Mouse (Mus musculus) urinary bladder, postnatal 36 days (tissue): ENCODE data around the gene H3f3a.

Experiments used
- DNase-seq, 2 experiments: peaks; one replicate each; pipeline ENCODE4 v3.0.0; 2022; ENCODE audit warnings: low spot score in 2 of 2, mixed read lengths in 1 of 2

H3f3a gene

DNA sequence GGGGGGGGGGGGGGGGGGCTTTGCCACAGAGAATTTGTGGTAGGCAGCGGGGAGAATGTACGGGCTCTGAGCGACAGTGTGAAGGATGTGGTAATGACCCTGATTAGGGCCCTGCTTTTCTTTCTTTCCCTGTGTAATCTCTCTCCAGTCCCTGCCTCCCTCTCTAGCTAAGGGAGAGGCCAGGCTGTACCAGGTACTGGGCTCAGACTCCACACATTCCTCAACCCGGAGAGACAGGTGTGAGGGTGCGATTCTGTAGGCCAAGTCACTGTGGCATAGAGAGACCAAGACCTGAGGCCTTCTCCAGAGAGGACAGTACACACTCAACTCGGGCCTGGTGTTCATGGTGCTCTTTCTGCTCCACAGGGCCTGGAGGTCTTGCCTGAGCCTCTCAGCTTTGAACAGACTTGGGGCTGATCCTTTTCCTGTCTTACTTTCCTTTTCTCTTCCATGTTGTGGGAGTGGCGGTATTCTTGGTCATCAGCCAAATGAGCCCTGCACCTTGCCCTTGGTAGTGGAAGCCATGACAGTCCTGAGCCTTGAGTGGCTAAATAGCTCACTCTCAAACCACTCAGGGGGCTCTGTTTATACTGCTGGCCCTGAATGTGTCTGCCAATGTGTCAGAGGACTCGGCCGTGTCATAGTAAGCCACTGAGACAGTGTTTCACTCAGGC lies 30.7 kb downstream of the H3f3a start:
- no peak for DNase-seq

DNA sequence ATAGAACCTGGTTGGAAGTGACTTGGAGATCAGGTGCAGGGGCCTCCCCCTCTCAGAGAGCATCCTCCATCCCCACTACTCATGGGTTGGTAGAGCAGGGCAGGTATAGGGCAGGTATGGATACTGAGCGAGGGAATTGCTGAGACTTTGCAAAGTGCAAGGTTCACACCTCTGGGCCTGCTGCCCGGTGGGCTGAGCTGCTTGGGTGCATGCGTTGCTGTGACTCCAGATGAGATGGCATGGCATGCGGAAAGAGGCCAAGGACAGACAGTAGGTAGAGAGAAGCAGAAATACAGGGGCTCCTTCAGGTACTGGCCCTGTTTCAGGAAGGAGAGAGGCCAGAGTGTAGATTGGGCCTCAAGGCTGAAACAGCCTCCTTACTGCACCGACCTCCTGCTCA lies 32.5 kb downstream of the H3f3a start:
- no peak for DNase-seq

DNA sequence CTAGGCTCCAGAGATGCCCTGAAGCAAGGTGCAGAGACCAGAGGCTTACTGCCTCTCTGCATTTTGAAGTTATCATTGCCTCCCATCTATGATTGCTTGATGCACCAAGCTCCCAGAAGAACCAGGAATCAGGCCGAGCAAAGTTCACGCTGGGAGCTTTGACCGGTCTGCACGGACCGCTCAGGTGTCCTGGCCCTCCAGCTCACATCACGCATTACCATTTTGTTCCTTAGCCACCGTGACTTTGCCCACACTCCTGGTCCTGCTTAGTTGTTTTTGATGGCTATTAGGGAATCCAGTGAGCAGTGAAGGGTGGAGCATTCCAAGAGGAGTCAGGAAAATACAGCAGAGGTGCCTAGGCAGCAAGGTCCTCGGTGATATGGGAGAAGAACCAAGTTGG lies 33.5 kb downstream of the H3f3a start:
- no peak for DNase-seq

DNA sequence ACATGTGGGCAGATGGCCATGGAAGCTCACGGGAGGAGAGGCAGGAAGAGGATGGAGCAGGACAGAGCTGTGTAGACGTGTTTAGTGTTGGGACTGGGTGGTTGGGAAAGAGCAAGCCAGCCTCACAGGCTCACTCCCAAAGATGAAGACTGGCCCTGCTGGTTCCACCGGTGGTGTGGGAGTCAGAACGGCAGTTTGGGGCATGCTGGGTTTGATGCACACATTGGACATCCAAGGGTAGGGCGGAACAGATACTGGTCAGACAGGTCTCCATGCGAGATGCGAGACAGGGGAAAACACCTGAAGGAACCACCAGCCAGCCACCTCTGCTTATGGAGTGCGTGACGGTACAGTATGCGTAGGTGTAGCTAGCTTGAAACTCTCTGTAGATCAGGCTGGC lies 34.8 kb downstream of the H3f3a start:
- peak; percentile 70 to 72 for DNase-seq

DNA sequence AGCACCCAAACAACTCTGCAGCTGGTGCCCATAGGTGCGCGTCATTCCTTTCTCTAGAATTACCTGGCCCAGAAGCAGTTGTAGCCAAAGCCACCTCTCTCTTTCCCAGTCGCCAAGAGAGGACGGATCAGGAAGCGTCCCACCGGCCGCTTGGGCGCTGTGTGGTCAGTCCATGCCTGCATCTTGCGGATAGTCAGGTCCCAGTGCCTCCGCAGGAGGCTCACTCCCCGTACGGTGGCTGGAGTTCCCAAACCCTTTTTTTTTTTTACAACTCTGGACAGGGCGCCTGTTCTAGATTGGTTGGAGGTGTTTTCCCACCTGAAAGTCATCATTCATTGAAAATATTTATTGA lies 35.4 kb downstream of the H3f3a start:
- no peak for DNase-seq

DNA sequence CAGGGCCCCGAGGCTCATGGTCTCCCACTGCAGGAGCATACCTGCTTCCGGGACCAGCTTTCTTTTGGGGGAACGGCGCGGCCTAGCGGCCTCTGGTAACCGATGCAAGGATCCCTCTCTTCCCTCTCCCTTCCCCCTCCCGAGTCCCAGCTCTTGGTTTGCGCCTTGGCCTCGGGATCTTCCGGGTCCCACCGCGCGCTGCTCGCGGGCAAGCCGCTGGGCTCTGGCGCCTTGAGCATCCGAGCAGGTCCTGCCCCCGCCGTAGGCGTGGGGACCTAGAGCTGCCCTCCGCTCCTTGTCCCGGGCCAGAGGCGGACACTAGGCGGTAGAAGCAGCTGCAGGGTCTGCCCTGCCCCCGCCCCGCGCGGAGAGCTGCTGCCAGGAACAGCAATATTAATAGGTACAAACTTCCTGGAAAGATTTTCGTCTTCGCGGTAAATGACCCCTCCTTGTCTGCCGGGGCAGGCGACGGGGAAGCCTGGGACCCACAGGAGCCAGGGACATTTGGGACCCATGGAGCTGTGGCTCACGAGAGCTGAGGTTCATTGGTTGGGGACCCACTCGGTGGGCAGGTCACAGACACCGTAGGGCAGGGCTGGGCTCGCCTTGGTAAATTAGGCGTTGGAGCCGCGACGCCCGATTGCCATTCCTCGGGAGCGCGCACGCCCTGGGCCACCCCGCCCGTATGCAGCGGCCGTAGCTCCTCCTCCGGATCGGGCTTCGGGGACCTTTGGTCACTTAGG lies 35.9 kb downstream of the H3f3a start:
- DNase-seq: peak; percentile 84 to 87

DNA sequence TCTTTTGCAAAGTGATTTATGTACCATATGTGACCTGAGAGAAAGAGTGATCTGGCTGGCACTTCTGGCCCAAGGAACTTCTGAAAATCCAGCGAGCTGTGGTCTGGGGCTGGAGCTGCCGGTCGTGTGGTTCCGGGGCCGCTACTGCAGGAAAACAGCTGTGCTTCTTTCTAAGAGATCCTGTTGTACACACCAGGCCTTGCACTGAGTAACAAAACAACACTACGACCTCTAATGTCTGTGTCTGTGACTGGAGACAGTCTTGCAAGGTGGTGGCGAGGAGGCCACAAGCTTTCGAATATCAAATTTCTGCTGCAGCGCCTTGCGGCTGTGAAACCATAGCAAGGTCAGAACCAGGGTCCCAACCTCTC lies 36.5 kb downstream of the H3f3a start:
- no peak for DNase-seq

DNA sequence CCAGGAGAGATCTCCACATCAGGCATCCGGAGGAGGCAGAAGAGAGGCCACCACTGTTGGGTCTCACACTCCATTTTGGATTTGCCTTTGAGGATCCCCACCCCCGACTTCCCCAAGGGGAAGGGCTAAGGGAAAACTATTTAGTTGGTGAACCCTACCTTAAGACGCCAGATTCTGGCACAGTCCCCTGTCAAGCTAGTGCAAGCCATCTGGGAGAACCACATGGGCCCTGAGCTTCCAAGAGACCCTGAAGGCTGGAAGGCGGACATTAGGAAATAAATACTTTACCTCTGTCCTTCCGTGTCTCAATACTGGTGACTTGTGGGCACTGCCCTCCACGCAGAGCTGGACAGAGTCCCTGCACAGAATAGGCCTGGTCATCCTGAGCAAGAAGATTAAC lies 37.2 kb downstream of the H3f3a start:
- no peak for DNase-seq

DNA sequence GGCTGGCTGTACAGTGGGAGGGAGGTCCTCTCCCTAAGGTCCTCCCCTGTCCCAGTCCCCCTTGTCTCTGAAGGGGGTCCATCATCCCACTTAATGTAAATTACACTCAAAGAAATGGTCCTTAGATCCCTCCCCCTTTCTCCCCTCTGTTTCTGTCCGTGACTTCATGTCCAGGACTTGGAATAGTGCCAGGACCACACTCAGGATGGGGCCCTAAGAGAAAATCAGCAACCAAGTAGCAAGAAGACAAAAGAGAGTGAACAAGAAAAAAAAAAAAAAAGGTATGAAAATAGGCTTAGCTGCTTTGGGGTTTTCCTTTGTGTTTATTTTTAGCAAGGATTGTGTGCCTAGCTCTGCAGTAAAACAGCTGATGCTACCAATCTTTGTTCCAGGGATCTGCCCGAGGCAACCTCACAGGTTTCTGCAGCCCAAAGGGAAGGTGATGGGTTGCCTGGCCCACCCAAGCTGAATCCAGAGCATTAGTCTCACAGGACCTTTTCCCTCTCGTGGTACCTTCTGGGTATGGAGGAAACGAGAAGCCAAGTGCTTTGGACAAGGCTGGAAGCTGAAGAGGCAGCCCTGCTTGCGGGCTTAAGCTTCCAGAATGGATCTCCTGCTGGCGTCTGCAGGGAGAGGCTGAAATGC lies 37.8 kb downstream of the H3f3a start:
- DNase-seq: no peak

DNA sequence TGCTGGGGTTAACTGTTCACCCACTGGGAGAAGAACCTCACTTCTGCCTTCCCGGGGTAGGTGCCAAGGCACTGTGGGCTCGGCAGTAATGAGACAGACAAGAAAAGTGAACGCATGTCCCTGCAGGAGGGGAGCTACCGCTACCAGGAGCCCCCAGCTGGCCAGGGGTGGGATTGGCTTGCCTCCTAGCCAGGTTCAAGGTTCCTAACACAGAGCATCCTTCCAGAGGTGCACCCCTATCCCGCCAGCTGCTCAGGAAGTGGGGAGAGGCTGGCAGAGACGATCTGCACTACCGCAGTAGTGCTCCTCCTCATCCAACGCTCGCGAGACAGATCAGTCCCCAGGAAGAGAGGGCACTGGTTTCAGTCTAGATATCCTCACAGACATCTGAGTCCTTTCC lies 38.4 kb downstream of the H3f3a start:
- DNase-seq: no peak

DNA sequence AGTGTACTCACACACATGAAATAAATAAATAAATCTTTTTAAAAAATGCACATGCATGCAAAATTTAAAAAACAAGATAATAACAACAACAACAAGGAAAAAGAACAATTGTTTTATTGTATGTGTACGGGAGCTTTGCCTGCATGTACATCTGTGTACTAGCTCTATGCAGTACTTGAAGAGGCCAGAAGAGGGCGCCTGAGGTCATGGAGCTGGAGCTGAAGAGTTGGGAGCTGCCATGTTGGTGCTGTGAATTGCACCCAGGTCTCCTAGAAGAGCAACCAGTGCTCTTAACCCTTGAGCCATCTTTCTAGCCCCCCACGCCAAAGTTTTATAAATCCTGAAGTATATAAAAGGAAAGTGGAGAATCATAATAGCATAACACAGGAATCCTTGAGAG lies 39.1 kb downstream of the H3f3a start:
- no peak for DNase-seq

DNA sequence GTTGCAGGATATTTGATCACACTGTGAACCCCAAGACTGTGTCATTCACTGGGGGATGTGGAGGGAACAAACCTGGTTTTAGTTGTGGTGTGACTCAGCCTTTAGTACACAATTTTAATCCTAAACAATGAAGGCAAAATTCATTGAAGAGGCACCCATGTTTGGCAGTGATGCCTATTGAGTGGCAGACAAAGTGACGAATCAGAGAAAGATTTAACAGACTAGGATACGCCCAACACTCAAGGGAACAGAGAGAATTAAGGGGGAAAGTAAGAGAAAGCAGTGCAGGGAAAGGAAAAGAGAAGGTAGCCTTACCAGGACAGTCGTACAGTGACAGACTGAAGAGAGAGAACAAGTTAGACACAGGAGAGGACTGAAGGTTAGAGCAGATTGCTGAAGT lies 41.5 kb downstream of the H3f3a start:
- DNase-seq: no peak

DNA sequence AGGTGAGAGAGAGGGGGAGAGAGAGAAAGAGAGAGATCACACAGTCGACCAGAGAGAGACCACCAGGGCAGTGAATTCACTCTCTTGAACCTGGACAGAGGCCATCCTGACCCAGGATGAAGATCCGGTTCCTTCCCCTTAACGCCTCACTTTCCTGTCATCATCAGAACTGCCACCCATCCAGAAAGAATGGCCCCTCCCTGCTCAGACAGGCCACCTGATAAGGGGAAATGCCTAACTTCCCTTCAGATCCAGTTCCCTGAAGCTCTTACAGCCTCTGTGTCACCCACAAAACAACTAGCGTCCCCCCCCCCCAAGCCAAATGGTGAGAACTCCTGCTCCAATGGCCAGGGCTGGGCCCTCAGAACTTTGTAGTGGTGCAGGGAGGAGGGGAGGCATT lies 42.0 kb downstream of the H3f3a start:
- no peak for DNase-seq

DNA sequence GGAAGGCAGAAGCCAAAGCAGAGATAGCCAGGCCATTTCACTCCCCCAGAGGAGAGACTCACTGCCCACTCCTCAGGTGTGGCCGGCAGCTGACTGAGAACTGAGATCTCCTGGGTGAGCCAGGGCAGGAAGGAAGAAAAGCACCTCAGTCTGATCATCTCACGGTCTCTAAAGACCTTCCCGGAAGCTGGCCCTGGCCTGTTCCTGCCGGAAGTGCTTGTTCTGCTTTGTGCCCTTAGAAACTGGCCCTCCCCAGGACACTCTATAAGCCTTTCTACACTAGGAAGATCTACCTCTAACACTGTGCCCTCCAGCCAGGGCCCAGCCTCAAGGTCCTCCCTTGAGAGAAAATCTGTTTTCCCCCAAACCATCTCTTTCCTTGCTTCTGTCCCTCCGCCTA lies 42.4 kb downstream of the H3f3a start:
- no peak for DNase-seq

DNA sequence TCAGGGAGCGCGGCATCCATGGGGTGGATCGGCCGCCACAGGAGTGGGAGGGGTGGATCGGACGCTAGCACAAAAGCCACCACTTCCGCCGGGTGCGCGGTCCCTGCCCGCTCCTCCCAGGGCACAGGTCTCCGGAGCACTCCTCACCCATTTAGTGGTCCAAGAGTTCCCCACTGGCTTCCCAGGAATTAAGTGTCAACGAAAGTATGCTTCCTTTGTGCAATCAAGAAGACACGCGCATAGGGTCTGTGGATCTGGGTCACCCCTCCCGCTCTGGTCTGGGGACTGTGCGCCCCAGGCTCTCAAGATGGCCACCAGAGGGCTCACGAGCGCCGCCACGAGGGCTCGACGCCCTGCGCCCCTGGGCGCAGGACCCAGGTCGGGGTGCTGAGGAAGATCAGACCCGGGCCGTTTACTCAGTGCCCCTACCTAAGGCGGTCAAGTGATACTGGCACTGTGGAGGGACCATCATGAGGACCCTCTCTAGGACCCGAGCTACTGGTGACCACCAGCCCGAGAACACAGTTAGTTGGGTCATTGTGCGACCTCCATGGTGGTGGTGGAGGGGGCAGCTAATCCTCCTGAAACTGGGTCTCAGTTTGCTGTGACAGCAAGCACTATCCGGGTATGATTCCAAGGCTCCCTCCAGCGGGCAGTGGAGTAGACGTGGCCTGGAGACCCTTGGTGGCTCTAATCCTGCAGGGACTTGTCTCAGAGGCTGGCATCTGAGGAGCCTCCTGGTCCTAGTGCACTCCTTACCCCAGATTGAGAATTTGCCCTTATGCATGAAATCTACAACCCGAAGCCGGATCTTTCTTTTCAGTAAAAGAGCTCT lies 45.2 kb downstream of the H3f3a start:
- DNase-seq: peak; percentile 67 to 73

DNA sequence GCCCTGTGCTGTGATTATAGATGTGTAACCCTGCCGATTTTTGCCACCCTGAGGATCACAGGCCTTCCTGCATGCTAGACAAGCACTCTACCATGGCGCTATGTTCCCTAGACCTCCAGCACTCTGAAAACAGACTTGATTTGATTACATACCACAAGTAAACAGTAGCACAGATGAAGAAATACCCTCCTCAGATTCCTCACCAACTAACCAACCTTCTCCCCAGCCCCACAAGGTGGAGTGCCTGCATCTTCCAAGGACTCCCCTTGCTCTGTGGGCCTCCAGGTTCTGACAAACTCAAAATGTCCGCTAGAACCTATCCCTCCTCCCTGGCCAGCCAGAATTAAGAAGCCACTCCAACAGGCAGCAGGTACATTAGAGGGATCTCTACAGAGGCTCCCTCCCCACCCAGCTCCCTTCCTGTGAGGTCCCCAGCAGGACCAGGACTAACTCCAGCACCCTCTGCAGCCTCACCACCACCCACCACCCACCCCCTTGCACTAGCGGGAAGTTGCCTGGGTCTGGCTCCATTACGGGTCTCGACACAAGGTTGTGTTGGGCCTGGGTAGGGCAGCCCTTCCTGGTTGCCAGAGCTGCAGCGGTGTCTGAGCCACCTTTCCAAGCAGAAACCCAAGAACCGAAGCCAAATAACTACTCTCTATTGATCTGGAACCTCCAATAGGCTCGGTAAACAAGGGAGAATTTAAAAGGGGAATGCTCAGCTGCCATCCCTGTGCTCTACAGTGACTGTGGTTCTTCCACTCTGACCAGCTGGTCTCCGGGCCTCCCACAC lies 46.0 kb downstream of the H3f3a start:
- no peak for DNase-seq

DNA sequence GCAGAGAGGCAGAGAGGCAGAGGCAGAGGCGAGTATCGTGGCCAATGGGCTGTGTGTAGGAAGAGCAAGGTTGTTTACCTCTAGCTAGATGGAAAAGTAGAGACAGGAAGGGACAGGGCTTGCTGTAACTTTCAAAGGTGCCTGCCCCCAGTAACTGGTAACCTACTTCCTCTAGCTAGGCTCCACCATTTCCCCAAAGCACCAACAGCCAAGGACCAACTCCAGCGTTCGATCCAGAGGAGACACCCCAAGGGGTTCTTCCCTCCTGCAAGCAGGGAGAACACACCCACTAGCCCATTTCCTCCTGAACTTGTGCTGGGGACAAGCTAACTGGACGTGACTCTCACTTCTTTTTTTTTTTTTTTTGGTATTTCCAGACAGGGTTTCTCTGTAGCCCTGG lies 47.2 kb downstream of the H3f3a start:
- no peak for DNase-seq

DNA sequence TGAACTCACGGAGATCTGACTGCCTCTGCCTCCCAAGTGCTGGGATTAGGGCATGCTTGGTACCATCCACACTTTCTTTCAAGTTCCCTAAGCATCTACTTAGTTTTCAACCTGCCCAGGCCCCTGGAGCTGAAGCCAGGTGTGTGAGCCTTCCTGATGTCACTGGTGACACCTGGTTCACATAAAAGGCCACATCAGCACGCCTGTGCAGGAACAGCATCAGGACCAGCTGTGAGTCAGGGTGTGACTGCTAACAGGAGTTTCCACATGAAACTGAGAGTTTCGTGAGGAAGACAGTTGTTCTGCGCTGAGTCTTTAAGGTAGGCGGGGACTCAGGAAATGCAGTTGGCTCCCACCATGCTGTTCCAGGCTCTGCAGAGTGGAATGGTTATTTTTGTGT lies 48.4 kb downstream of the H3f3a start:
- DNase-seq: no peak

DNA sequence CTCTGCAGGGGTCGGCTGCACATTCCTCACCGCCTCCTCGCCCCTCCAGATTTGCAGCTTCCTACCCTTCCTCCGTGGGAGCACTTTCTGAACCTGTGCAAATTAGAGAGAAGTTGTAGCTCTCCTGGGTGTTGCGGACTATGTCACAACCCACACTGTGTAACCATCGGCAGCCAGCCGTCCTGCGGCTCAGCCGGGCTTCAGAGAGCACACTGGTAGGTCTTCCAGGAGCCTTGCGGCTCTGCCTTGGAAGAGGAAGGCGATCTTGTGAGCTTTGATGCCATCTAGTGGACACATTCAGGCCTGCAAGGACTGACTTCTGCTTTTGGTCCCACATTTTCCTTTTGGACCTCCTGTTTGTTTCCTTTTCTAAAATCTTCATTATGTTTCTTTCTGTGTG lies 49.9 kb downstream of the H3f3a start:
- peak; percentile 75 to 84 for DNase-seq

DNA sequence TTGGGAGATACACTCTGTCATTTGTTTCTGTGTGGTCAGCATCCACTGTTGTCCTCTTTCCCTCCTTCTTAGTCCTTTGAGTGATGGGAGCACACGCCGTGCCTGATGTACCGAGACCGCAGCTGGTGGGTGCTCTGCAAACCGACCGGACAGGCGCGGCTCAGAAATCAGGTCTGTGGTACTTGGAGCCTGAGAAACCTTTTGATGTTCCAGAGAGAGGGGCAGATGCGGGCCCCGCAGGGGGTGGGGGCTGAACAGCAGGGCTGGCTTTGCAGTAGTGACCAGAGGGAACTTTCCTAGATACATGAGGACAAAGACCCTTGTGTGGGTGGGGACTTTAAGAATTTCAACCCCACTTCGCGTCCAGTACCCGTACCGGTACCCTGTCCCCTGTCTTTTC lies 50.4 kb downstream of the H3f3a start:
- no peak for DNase-seq

DNA sequence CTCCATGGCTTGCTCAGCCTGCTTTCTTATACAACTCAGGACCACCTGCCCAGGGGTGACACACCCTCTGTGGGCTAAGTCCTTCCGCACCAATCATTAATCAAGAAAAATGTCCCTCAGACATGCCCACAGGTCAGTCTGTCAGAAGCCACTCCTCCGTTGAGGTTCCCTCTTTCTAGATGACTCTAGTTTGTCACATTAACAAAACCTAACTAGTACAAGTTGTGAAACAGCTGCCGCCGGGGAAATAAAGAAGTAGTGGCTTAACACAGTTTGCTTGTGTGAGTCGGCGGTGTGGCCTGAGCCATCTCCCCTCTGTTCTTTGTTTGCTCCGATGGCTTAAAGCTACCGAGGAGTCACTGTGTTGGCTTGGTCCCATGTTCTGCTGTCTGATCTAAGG lies 51.1 kb downstream of the H3f3a start:
- DNase-seq: no peak

DNA sequence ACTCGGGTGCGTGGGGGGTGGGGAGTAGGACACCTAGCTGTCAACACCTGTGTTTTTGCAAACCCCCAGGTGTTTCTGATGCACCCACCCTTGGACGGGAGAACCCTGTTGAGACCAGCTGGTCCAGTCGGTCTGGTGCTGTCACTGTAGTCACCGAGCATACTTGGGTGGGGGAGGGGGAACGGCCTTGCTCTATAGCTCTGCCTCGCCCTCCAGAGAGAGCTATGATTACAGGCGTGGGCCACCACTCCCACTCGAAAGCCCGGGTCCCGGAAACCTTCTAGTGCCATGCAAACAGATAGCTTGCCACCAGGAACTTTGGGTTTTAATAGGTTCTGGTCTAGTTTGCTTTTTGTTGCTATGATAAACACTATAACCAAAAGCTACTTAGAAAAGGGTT lies 51.6 kb downstream of the H3f3a start:
- DNase-seq: no peak
